Mouse (Mus musculus) erythroblast, embryonic 14.5 days (primary cell): ENCODE results near the gene Arhgap32.

Experiments
- GATA1 ChIP-seq: IDR thresholded peaks from 2 replicates; pipeline ENCODE4 v1.6.1; 2012; ENCODE audit warnings: low read length, inconsistent platforms, mixed read lengths
- TAL1 ChIP-seq: IDR thresholded peaks from 3 replicates; pipeline ENCODE4 v1.6.1; 2012; ENCODE audit warnings: low read length, inconsistent platforms, mixed read lengths

DNA sequence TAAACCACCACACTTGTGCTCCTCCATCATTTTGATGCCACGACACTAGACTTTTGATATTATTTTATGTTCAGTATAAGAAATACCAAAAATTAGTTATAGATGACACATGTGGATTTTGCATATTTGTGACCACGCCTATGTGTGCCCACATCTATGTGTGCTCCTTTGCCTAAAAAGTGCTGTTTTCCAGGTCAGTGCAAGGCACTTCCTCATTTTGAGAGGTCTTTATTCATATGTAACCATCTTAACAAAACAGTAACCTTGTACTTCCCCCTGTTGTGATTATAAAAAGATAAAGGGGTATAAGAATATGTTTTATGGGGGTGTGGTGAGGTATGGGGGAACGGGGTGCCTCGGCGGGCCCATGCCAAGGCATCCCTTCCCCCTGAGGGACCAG lies 22.7 kb downstream of the Arhgap32 start:
- TF ChIP-seq GATA1 (no peak), TAL1 (no peak)
